Mouse (Mus musculus) midbrain, embryonic 12.5 days (tissue): ENCODE measurements around the gene Bcat2. TPM values are rescaled to one million over a fixed set of nuclear protein-coding genes. Genes with fewer than 3 reads are reported as not detected.

ENCODE experiments used
- ATAC-seq: fragments of 200-750 bp; cut with Nextera tagmentation; 2 replicates; pipeline ENCODE4 v1.8.0; 2017; ENCODE audit warnings: low read depth, moderate TSS enrichment, moderate library complexity; ENCODE audit not compliant: low FRiP score
- H3K27ac ChIP-seq: fragments of 300-500 bp; sonication (generic); replicated peaks from 2 replicates; pipeline ENCODE4 v1.5.1; 2016; ENCODE audit warnings: mild to moderate bottlenecking
- H3K27me3 ChIP-seq: fragments of 300-500 bp; sonication (generic); 2 replicates; pipeline ENCODE4 v1.6.1; 2016; ENCODE audit warnings: mild to moderate bottlenecking
- H3K36me3 ChIP-seq: fragments of 300-500 bp; sonication (generic); 2 replicates; pipeline ENCODE4 v1.6.1; 2016
- H3K4me1 ChIP-seq: fragments of 300-500 bp; sonication (generic); 2 replicates; pipeline ENCODE4 v1.6.1; 2016
- H3K4me2 ChIP-seq: fragments of 300-500 bp; sonication (generic); replicated peaks from 2 replicates; pipeline ENCODE4 v1.6.1; 2016; ENCODE audit warnings: mild to moderate bottlenecking, moderate library complexity
- H3K4me3 ChIP-seq: fragments of 300-500 bp; sonication (generic); 2 replicates; pipeline ENCODE4 v1.5.1; 2016; ENCODE audit warnings: mild to moderate bottlenecking
- H3K9ac ChIP-seq: fragments of 300-500 bp; sonication (generic); replicated peaks from 2 replicates; pipeline ENCODE4 v1.6.1; 2016; ENCODE audit warnings: mild to moderate bottlenecking, moderate library complexity
- H3K9me3 ChIP-seq: fragments of 300-500 bp; sonication (generic); 2 replicates; pipeline ENCODE4 v1.6.1; 2016; ENCODE audit warnings: mild to moderate bottlenecking
- WGBS: fragments of 180-500 bp; shearing (Covaris S2); methylation state at CpG from one replicate; pipeline ENCODE4 v1.1.7; 2016; 5-methylcytosine and 5-hydroxymethylcytosine counted together
- polyA plus RNA-seq: library from polyadenylated mRNA; unstranded; fragments of >200 nt; fragmentation: Nextera tagmentation; extraction: Ambion mirVana; gene quantifications from 2 replicates; pipeline ENCODE4 v1.2.1, GENCODE M21; 2016

The Bcat2 gene
- polyA plus RNA-seq, 1 experiment from 2014 or later: 23.8 TPM

GRCm38 (mm10) chr7:45553519-45553918 lies 16.4 kb upstream of the Bcat2 start:
- ATAC-seq: no peak
- no peak overlapping the region for H3K4me2 ChIP-seq
- WGBS: 72% methylated on average over 8 of the region's 8 CpGs
- no peaks in the 10 kb centered on the region for H3K9me3 ChIP-seq
- no peak overlapping the region for H3K9ac ChIP-seq
- H3K27ac ChIP-seq: no peak overlapping the region
- H3K27me3 ChIP-seq: no peaks in the 10 kb centered on the region; the same call in 1 of the 2 replicates
- no peaks in the 10 kb centered on the region for H3K36me3 ChIP-seq
- no peaks in the 10 kb centered on the region for H3K4me1 ChIP-seq
- no peak overlapping the region for H3K4me3 ChIP-seq

GRCm38 (mm10) chr7:45553990-45554389 lies 16.0 kb upstream of the Bcat2 start:
- H3K9me3 ChIP-seq: no peaks in the 10 kb centered on the region
- H3K4me1 ChIP-seq: no peaks in the 10 kb centered on the region
- no peaks in the 10 kb centered on the region; the same call in 1 of the 2 replicates for H3K27me3 ChIP-seq
- H3K4me2 ChIP-seq: no peak overlapping the region
- ATAC-seq: no peak
- H3K36me3 ChIP-seq: no peaks in the 10 kb centered on the region
- H3K9ac ChIP-seq: no peak overlapping the region
- no peak overlapping the region for H3K4me3 ChIP-seq
- WGBS: 85% methylated on average over 2 of the region's 2 CpGs
- no peak overlapping the region for H3K27ac ChIP-seq

- no peak within 1 kb of the TSS for H3K4me3 ChIP-seq
- no peak within 1 kb of the TSS for H3K4me2 ChIP-seq
- no peaks in the 10 kb centered on the region; the same call in 1 of the 2 replicates for H3K27me3 ChIP-seq
- 42% methylated on average over 8 of the region's 8 CpGs for WGBS
- H3K4me1 ChIP-seq: no peaks in the 10 kb centered on the region
- no peak within 1 kb of the TSS for H3K9ac ChIP-seq
- H3K27ac ChIP-seq: no peak within 1 kb of the TSS
- no peak for ATAC-seq
- no peaks in the 10 kb centered on the region for H3K36me3 ChIP-seq
- no peaks in the 10 kb centered on the region for H3K9me3 ChIP-seq
Measured at GRCm38 (mm10) chr7:45554744-45555143, 15.2 kb upstream of the Bcat2 start, which contains the start of gene Hsd17b14. Gene Hsd17b14, plus strand, starts transcription at chr7:45554893.

GRCm38 (mm10) chr7:45555787-45556186 lies 14.2 kb upstream of the Bcat2 start:
- H3K27ac ChIP-seq: no peak overlapping the region
- 24% methylated on average over 8 of the region's 8 CpGs for WGBS
- H3K4me1 ChIP-seq: no peaks in the 10 kb centered on the region

GRCm38 (mm10) chr7:45558907-45559306 lies 11.0 kb upstream of the Bcat2 start:
- H3K27ac ChIP-seq: no peak overlapping the region
- H3K9ac ChIP-seq: no peak overlapping the region
- no peaks in the 10 kb centered on the region for H3K4me1 ChIP-seq
- H3K4me3 ChIP-seq: no peak overlapping the region
- ATAC-seq: no peak
- no peaks in the 10 kb centered on the region for H3K36me3 ChIP-seq
- H3K9me3 ChIP-seq: no peaks in the 10 kb centered on the region
- 56% methylated on average over 6 of the region's 6 CpGs for WGBS
- H3K4me2 ChIP-seq: no peak overlapping the region
- H3K27me3 ChIP-seq: peaks cover 14% of the 10 kb centered on the region

More at GRCm38 (mm10) chr7:45555787-45556186, 14.2 kb upstream of the Bcat2 start:
- Histone ChIP-seq H3K4me2 (no peak overlapping the region), H3K9ac (no peak overlapping the region), H3K4me3 (no peak overlapping the region), H3K9me3 (no peaks in the 10 kb centered on the region), H3K36me3 (no peaks in the 10 kb centered on the region), H3K27me3 (peaks cover 6% of the 10 kb centered on the region)
- no peak for ATAC-seq

- Histone ChIP-seq H3K27ac (no peak overlapping the region), H3K4me2 (no peak overlapping the region), H3K4me1 (no peaks in the 10 kb centered on the region), H3K27me3 (peaks cover 14% of the 10 kb centered on the region), H3K9me3 (no peaks in the 10 kb centered on the region), H3K36me3 (no peaks in the 10 kb centered on the region), H3K4me3 (no peak overlapping the region), H3K9ac (no peak overlapping the region)
- no peak for ATAC-seq
- WGBS: 79% methylated on average over 7 of the region's 7 CpGs
Measured at GRCm38 (mm10) chr7:45560241-45560640, 9.7 kb upstream of the Bcat2 start.

- H3K27me3 ChIP-seq: peaks cover 17% of the 10 kb centered on the region
- ATAC-seq: no peak
- WGBS: 27% methylated on average over 17 of the region's 17 CpGs
- H3K4me1 ChIP-seq: no peaks in the 10 kb centered on the region
- no peak overlapping the region for H3K27ac ChIP-seq
- no peaks in the 10 kb centered on the region for H3K9me3 ChIP-seq
- H3K4me3 ChIP-seq: no peak overlapping the region
- H3K36me3 ChIP-seq: no peaks in the 10 kb centered on the region
- no peak overlapping the region for H3K9ac ChIP-seq
- no peak overlapping the region for H3K4me2 ChIP-seq
Measured at GRCm38 (mm10) chr7:45560843-45561623, 8.9 kb upstream of the Bcat2 start.

- Histone ChIP-seq H3K27ac (no peak overlapping the region), H3K4me3 (no peak overlapping the region), H3K4me1 (no peaks in the 10 kb centered on the region), H3K9me3 (no peaks in the 10 kb centered on the region), H3K36me3 (no peaks in the 10 kb centered on the region), H3K9ac (no peak overlapping the region), H3K4me2 (no peak overlapping the region), H3K27me3 (peaks cover 17% of the 10 kb centered on the region)
- ATAC-seq: no peak
- 60% methylated on average over 12 of the region's 12 CpGs for WGBS
Measured at GRCm38 (mm10) chr7:45561624-45562520, 8.1 kb upstream of the Bcat2 start.

- Histone ChIP-seq H3K27me3 (peaks cover 17% of the 10 kb centered on the region), H3K9ac (no peak overlapping the region), H3K4me1 (peaks cover 17% of the 10 kb centered on the region), H3K36me3 (no peaks in the 10 kb centered on the region), H3K27ac (no peak overlapping the region), H3K9me3 (no peaks in the 10 kb centered on the region), H3K4me2 (no peak overlapping the region), H3K4me3 (no peak overlapping the region)
- no peak for ATAC-seq
- WGBS: 84% methylated on average over 2 of the region's 2 CpGs
Measured at GRCm38 (mm10) chr7:45564811-45565210, 5.1 kb upstream of the Bcat2 start.

GRCm38 (mm10) chr7:45565446-45565845 lies 4.5 kb upstream of the Bcat2 start:
- Histone ChIP-seq H3K4me2 (no peak overlapping the region), H3K27me3 (peaks cover 15% of the 10 kb centered on the region), H3K36me3 (no peaks in the 10 kb centered on the region), H3K4me3 (no peak overlapping the region), H3K27ac (no peak overlapping the region), H3K4me1 (peaks cover 20% of the 10 kb centered on the region), H3K9me3 (no peaks in the 10 kb centered on the region), H3K9ac (no peak overlapping the region)
- WGBS: 85% methylated on average over 9 of the region's 9 CpGs
- ATAC-seq: no peak

- peaks cover 3% of the 10 kb centered on the region for H3K27me3 ChIP-seq
- H3K9me3 ChIP-seq: no peaks in the 10 kb centered on the region
- no peak overlapping the region for H3K9ac ChIP-seq
- no peak overlapping the region for H3K27ac ChIP-seq
- no peaks in the 10 kb centered on the region for H3K36me3 ChIP-seq
- 80% methylated on average over 8 of the region's 8 CpGs for WGBS
- peak overlapping the region; percentile 77 for H3K4me2 ChIP-seq
- H3K4me1 ChIP-seq: peaks cover 33% of the 10 kb centered on the region
- H3K4me3 ChIP-seq: no peak overlapping the region
- ATAC-seq: no peak
Measured at GRCm38 (mm10) chr7:45567112-45567779, 2.7 kb upstream of the Bcat2 start.
